Mouse (Mus musculus): ENCODE results near the gene Odf3.

Gene Odf3

DNA sequence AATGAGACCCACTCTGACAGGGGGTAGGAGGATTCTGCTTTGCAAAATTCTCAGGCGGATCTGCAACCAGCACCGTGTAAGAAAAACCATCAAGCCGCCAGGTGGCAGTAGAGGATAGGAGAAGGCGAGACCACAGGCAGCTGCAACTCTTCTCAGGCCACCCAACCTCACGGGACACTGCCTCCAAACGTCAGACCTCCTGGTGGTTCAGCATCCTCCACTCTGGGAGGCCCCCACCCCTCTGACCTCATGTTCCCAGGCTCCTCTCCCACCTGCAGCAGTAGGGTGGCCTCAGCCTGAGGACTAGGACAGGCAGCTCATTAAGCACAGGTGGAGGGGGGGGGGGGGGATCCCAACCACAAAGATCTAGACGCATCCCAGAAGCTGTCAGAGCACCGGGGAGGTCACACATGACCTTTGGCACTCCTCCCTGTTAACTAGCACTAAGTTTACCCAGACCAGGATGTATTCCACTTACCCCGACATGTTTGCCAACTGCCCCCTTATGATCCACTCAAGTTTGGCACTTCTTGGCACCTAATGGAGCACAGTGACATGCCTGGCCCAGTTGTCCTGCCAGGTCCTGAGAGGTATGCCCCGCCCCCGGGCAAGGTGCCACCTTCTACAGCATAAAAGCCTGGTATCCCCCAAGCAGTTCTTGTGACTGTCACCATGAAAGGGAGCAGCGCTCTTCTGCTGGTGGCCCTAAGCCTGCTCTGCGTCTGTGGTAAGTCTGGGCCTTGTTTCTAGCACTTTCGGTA lies 2.5 kb upstream of the Odf3 start, which contains the start of gene Scgb1c1:
TSS of gene Scgb1c1 (plus strand) at position 643 of the 761 bp plus-strand sequence.
- DNase-seq, result peak; percentile 90

DNA sequence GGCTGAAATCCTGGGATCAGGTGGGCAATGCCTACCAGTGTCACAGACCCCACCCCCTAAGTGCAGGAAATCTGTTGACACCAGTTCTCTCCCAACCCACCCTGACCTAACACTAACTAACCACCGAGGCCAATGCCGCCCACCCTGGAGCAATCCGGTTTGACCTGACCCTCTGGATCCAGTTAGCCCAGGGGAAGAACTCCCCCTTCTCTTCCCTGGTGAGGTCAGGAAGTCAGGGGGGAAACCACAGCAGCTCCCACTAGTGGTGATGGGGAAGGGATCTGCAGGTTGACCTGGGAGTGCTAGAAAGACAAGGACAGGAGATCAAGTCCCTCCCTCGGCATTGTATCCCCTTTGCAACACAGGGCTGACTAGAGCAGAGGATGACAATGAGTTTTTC lies 1.9 kb upstream of the Odf3 start:
- no peak for DNase-seq

GRCm38 (mm10) chr7:140846676-140847075 lies 929 bp upstream of the Odf3 start:
- no peak for DNase-seq

- DNase-seq, result no peak
These were observed 986 bp downstream of the Odf3 start for GRCm38 (mm10) chr7:140848591-140848990.

DNA sequence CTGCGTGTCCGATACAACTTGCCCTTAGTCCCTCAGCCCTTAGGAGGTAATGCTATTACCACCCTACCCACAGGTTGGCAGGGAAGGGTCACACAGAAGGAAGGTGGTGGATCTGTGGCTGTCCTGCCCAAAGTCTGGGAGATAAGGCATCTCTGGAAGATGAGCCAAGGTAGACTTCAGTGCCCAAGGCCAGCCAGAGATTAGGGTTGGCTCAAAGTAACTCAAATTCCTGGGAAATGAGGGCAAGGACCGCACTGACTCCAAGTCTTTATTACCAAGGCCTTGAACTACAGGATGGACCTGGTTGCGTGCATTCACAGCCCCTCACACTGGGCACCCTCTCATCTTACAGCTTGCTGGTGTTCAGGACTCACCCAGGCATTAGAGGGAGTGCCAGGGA lies 4.3 kb downstream of the Odf3 start:
- no peak for DNase-seq

DNA sequence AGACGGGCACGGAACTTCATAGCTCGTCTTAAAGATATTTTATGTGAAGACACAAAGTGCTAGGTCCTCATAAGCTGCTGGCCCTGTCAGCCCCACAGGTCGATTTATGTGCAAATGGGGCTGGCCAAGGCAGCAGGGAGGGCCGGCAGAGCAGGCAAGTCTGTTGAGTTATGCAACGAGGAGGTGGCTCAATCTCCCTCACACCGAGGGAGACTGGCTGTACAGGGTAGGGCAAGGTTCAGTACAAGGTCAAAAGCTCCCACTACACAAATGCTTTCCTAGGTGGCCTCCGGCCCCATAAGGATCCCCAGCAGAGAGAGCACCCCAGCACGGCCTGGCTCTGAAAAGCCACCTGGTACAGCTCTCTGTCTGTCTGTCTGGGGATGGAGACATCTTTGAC lies 5.8 kb downstream of the Odf3 start:
- DNase-seq, result peak; percentile 74

DNA sequence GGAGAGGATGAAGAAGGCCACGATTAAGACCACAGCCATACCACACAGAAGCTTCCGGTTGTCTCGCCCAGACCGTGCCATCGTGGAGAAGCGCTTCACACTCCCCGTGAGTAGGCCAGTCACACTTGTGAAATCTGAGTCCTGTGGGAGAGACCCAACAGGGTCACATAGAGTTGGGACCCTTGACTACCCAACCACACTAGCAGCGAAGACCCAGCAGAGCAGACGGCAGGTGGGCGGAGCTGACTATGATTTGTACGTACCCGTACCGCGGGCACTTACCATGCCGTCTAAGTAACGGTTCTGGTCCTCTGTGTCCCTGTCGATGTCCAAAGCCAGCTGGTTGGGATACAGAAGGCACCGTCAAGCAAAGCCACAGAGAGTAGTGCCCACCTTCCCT lies 6.9 kb downstream of the Odf3 start:
- no peak for DNase-seq

DNA sequence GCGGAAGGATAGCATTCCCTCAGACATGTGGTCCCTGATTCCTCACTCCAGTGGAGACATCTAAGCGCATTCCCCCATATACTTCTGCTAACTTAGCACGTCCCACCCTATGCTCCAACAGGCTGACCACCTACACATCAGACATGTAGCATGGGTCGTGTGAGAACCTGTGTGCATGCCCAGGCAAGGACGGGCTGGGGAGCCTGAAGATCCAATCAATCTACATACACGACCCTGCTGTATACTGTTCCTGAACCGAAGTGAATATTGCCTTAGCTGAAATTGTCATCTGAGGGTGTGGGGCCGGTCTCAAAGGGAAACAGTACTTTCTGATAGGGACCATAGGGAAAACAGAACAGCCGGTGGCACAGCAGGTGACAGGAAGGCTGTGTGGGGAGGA lies 7.6 kb downstream of the Odf3 start:
- DNase-seq, result no peak

- peak; percentile 95 for DNase-seq
These were observed 8.5 kb downstream of the Odf3 start, which contains the start of gene Gm45785 for GRCm38 (mm10) chr7:140855860-140856784. Gene Gm45785 (minus strand): TSS chr7:140856331.

DNA sequence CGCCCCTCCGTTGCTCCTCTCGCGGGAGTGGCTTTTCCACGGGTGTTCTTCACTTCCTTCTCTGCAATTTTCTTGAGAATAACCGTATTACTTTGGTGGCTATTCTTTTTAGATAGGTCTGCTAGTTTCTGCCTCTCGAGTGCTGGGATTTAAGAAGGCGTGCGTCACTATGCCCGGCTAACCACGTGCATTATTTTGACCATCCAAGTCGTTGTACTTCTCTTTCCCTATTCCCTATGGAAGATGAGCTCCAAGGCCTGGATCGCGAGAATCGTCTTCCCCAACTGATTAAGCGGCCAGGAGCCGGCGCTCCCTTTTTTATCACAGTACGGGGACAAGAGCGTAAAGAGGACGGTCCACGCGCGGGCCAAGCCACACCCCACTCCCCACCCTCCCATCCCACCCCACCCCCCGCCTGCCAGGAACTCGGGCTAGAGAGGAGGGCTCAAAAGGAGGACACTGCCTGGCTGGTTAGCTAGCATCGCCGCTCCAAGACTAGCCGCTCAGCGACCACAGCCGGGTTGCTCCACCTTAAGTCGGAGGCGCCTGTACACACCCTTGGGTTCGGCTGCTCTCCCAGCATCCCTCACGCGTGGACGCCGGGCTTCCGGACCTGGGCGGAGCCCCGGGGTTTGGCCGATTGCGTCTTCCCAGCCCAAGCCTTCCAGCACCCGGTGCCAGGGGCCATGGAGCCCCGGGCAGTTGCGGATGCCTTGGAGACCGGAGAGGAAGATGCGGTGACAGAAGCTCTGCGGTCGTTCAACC lies 9.4 kb downstream of the Odf3 start, which contains the start of gene Ric8a:
TSS of gene Ric8a (plus strand) at position 173 of the 765 bp plus-strand sequence.
- peak; percentile 92 for DNase-seq

- DNase-seq, result no peak
These were observed 10.2 kb downstream of the Odf3 start, which contains the start of gene Bet1l for GRCm38 (mm10) chr7:140857550-140858505. Gene Bet1l (minus strand): TSS chr7:140857577.

DNA sequence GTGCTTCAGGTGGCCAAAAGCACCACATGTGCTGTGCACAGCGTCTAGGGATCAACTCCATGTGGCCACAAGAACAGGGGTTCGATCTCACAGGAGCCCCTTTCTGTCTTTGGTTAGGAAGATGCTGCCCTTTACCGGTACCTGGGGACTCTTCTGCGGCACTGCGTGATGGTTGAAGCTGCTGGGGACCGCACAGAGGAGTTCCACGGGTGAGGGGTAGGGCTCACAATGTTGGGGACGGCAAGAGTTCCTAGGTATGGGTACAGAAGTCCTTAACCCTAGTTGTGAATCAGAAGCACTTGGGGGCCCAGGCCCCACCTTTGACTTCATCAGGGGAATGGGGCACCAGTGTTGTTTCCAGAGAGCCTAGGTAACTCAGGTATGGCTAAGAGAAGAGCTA lies 11.1 kb downstream of the Odf3 start:
- DNase-seq, result no peak

- no peak for DNase-seq
These were observed 12.4 kb downstream of the Odf3 start for GRCm38 (mm10) chr7:140859997-140860396.

DNA sequence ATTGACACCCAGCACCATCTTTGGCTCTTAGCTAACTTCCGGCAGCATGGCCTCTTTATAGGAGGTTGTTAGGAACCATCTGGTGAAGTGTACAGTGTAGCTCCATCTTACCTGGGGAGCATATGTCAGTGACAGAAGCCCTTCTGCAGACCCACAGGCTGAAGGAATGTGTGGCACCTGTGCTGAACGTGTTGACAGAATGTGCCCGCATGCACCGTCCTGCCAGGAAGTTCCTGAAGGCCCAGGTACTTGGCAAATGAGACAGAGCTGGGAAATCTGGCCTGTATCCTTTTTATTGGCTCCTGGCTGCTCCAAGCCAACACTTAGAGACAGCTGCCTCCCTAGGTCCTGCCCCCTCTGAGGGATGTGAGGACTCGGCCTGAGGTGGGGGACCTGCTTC lies 13.1 kb downstream of the Odf3 start:
- DNase-seq, result no peak

GRCm38 (mm10) chr7:140864761-140865160 lies 17.2 kb downstream of the Odf3 start:
- DNase-seq, result no peak

DNA sequence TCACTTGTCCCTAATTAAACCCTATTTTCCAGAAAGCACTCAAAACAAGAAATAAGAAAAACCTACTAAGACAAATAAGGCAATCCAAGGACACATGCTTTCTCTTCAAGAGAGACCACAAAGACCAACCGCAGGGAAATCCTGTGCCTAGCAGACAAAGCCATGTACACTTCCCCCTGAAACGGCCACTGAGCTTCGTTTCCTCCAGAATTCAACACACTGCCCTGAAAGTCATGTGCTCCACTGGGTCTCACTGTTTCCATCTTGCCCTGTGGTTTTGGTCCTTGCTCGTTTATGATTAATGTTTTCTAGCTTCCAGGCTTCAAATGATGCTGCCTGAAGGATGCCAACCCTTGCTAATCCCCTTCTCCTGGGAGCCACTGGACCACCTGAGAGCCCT lies 26.6 kb downstream of the Odf3 start:
- no peak for DNase-seq

DNA sequence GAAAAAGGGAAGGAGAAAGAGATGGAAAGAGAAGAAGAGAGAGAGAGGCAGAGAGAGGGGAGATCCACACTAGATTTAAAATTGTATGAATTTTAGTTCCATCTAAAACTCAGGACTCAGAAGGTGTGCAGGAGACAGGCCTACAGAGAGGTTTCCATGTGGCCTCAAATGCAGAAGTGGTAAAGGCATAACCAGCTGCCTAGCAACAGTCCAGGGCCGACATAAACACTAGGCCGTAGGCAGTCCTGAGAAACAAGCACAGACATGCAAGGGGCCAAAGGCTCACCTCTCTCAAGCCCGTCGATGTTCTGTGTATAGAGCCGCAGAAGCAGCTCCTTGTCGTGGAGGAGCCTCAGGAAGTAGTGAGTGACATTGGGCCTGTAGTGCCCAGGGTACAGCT lies 29.8 kb downstream of the Odf3 start:
- no peak for DNase-seq

GRCm38 (mm10) chr7:140879355-140879754 lies 31.8 kb downstream of the Odf3 start:
- no peak for DNase-seq

GRCm38 (mm10) chr7:140880419-140880818 lies 32.8 kb downstream of the Odf3 start:
- DNase-seq, result peak; percentile 83

- peak; percentile 66 for DNase-seq
These were observed 33.4 kb downstream of the Odf3 start for GRCm38 (mm10) chr7:140880865-140881515.
